Comparison of ENCODE assay signal across 8 mouse cellular contexts in genomic region chr3:96196437-96197128, GRCm38 (mm10). TPM values are rescaled to one million over a fixed set of nuclear protein-coding genes. Genes with fewer than 3 reads are reported as not detected.
DNase-seq lines count a peak whose midpoint lies in the region; ATAC-seq and TF ChIP-seq lines count a peak whose summit lies in the region.

No protein-coding gene starts in this region.

- no peaks in the 10 kb centered on the region for H3K79me2 ChIP-seq in CH12.LX (replicated peaks; ENCODE audit: control insufficient read depth, extremely low read depth, insufficient read depth, poor library complexity, severe bottlenecking)

- no peak for TF ChIP-seq EP300 in CH12.LX (IDR thresholded peaks at IDR 0.05; ENCODE audit: low read length)

- in situ Hi-C loops in CH12.LX (cut with MboI; ENCODE audit: low pct_ligation_motif_present, low pct_unique_long_range_greater_than_20kb, low sequenced_read_pairs), result no loop called here

- dilution Hi-C loops in CH12.LX (cut with MboI; ENCODE audit: extremely low pct_ligation_motif_present, extremely low pct_unique_long_range_greater_than_20kb, low sequenced_read_pairs), result no loop called here

- TF ChIP-seq RAD21 in CH12.LX (IDR thresholded peaks at IDR 0.05; ENCODE audit: low read depth, low read length), result no peak

- peak overlapping the region; percentile 79 for H3K4me3 ChIP-seq in heart, embryonic 10.5 days
- H3K4me3 ChIP-seq in CH12.LX (replicated peaks in 1 of 3; ENCODE audit: low read depth in 2 of 3, low read length in 2 of 3, poor library complexity in 1 of 3), result peak overlapping the region; percentile 51 to 66 (median 65)
- H3K4me3 ChIP-seq in forebrain, embryonic 12.5 days (replicated peaks), result peak overlapping the region; percentile 64
- H3K4me3 ChIP-seq in liver, embryonic 15.5 days (replicated peaks), result peak overlapping the region; percentile 73

- peaks cover 42% of the 10 kb centered on the region for H3K36me3 ChIP-seq in heart, embryonic 10.5 days
- H3K36me3 ChIP-seq in CH12.LX (replicated peaks in 1 of 2; ENCODE audit: control insufficient read depth in 1 of 2, insufficient read depth in 1 of 2, low read length in 1 of 2), result peaks cover 6 to 44% of the 10 kb centered on the region in 2 experiments
- H3K36me3 ChIP-seq in forebrain, embryonic 12.5 days (replicated peaks), result peaks cover 4% of the 10 kb centered on the region; the same call in 1 of the 2 replicates
- no peaks in the 10 kb centered on the region for H3K36me3 ChIP-seq in liver, embryonic 15.5 days (replicated peaks)

- H3K27ac ChIP-seq in heart, embryonic 10.5 days, result peak overlapping the region; percentile 97
- no peak overlapping the region; the same call in 1 of the 2 replicates for H3K27ac ChIP-seq in CH12.LX (ENCODE audit: insufficient read depth, low read depth)
- H3K27ac ChIP-seq in forebrain, embryonic 12.5 days, result peak overlapping the region; percentile 94
- peak overlapping the region; percentile 90 for H3K27ac ChIP-seq in liver, embryonic 15.5 days (replicated peaks)

- DNase-seq in heart, embryonic 10.5 days (ENCODE audit: low spot score), result no peak
- no peak for DNase-seq in heart, postnatal 10 days
- DNase-seq in CH12.LX (ENCODE audit: extremely low read depth), result no peak
- DNase-seq in B cell, adult 2 months, result no peak
- no peak for DNase-seq in layer of hippocampus, postnatal 10 days (ENCODE audit: low spot score in 2 of 2)
- DNase-seq in T-cell, adult 2 months (ENCODE audit: low spot score), result no peak

- WGBS in heart, embryonic 10.5 days, result 20% methylated on average over 27 of the region's 27 CpGs
- WGBS in forebrain, embryonic 12.5 days, result 20% methylated on average over 27 of the region's 27 CpGs
- WGBS in liver, embryonic 15.5 days (ENCODE audit: insufficient replicate concordance), result 16% methylated on average over 27 of the region's 27 CpGs

- peaks cover 21% of the 10 kb centered on the region for H3K4me1 ChIP-seq in heart, embryonic 10.5 days
- H3K4me1 ChIP-seq in CH12.LX (ENCODE audit: control insufficient read depth in 1 of 2, insufficient read depth in 2 of 2), result peaks cover 7 to 21% of the 10 kb centered on the region in 2 experiments
- H3K4me1 ChIP-seq in forebrain, embryonic 12.5 days, result peaks cover 14% of the 10 kb centered on the region
- peaks cover 31% of the 10 kb centered on the region for H3K4me1 ChIP-seq in liver, embryonic 15.5 days (replicated peaks)

- H3K9me3 ChIP-seq in heart, embryonic 10.5 days, result no peaks in the 10 kb centered on the region
- peaks cover 8% of the 10 kb centered on the region for H3K9me3 ChIP-seq in CH12.LX (replicated peaks; ENCODE audit: low read length)
- H3K9me3 ChIP-seq in forebrain, embryonic 12.5 days, result peaks cover 4% of the 10 kb centered on the region; the same call in 1 of the 2 replicates
- H3K9me3 ChIP-seq in liver, embryonic 15.5 days (replicated peaks), result no peaks in the 10 kb centered on the region

- H3K9ac ChIP-seq in CH12.LX (ENCODE audit: insufficient read depth, low read depth), result peak overlapping the region; percentile 70; the same call in 1 of the 2 replicates
- H3K9ac ChIP-seq in forebrain, embryonic 12.5 days, result peak overlapping the region; percentile 92
- peak overlapping the region; percentile 73 for H3K9ac ChIP-seq in liver, embryonic 15.5 days

- intact Hi-C loops in heart, postnatal 10 days (cut with DNase I), result no loop called here

- peak; percentile 51 for ATAC-seq in forebrain, embryonic 12.5 days (ENCODE audit: low FRiP score)
- no peak for ATAC-seq in liver, embryonic 15.5 days (ENCODE audit: insufficient read depth)

- no peaks in the 10 kb centered on the region for H3K27me3 ChIP-seq in heart, embryonic 10.5 days (ENCODE audit: insufficient read depth, poor library complexity, severe bottlenecking)
- H3K27me3 ChIP-seq in CH12.LX (replicated peaks), result no peaks in the 10 kb centered on the region
- peaks cover 10% of the 10 kb centered on the region for H3K27me3 ChIP-seq in forebrain, embryonic 12.5 days
- H3K27me3 ChIP-seq in liver, embryonic 15.5 days, result peaks cover 19% of the 10 kb centered on the region

- TF ChIP-seq POLR2A in CH12.LX (IDR thresholded peaks at IDR 0.05; ENCODE audit: low read depth, low read length), result no peak

- TF ChIP-seq CTCF in CH12.LX (conservative IDR thresholded peaks at IDR 0.05 in 1 of 2, IDR thresholded peaks at IDR 0.05 in 1 of 2; ENCODE audit: low read depth in 2 of 2, low read length in 2 of 2), result no peak

- H3K4me2 ChIP-seq in CH12.LX (ENCODE audit: insufficient read depth, low read depth, poor library complexity, severe bottlenecking), result peak overlapping the region; percentile 34
- peak overlapping the region; percentile 94 for H3K4me2 ChIP-seq in forebrain, embryonic 12.5 days
- H3K4me2 ChIP-seq in liver, embryonic 15.5 days, result peak overlapping the region; percentile 99

TF ChIP-seq in CH12.LX, 34 proteins besides CTCF, POLR2A, EP300 and RAD21 (continues in another document):
- TF ChIP-seq SIN3A (IDR thresholded peaks at IDR 0.05; ENCODE audit: low read length) (no peak), ZNF384 (IDR thresholded peaks at IDR 0.05; ENCODE audit: low read depth, low read length) (no peak), TCF12 (IDR thresholded peaks at IDR 0.05; ENCODE audit: low read depth, low read length) (no peak), CHD2 (IDR thresholded peaks at IDR 0.05; ENCODE audit: low read length) (no peak), KAT2A (IDR thresholded peaks at IDR 0.05; ENCODE audit: insufficient replicate concordance, low read length) (no peak), E2F4 (IDR thresholded peaks at IDR 0.05; ENCODE audit: insufficient replicate concordance, low read depth, low read length) (no peak), ETS1 (conservative IDR thresholded peaks at IDR 0.05; ENCODE audit: low read depth, low read length) (no peak), BHLHE40 (IDR thresholded peaks at IDR 0.05; ENCODE audit: low read depth, low read length) (no peak), GABPA (IDR thresholded peaks at IDR 0.05; ENCODE audit: insufficient replicate concordance, low read depth, low read length) (no peak), MAZ (IDR thresholded peaks at IDR 0.05; ENCODE audit: low read depth, low read length) (no peak), HCFC1 (IDR thresholded peaks at IDR 0.05; ENCODE audit: low read depth, low read length) (no peak), MEF2A (IDR thresholded peaks at IDR 0.05; ENCODE audit: borderline replicate concordance, low read depth, low read length) (no peak), MAFK (IDR thresholded peaks at IDR 0.05; ENCODE audit: insufficient replicate concordance, low read length) (no peak), JUND (conservative IDR thresholded peaks at IDR 0.05; ENCODE audit: low read depth, low read length) (no peak), MAX (IDR thresholded peaks at IDR 0.05; ENCODE audit: low read length) (no peak)

RNA-seq across cellular contexts. Expression of gene Sv2a, which starts 15.6 kb away (rescaled TPM):
- polyA plus RNA-seq in heart, embryonic 10.5 days (2016; fragmentation: Nextera tagmentation; extraction: Ambion mirVana), result 17.8 and 22.6 TPM in 2 replicates
- total RNA-seq in heart, postnatal 10 days (2021), result 10 to 100 TPM; 13.7 to 14.0 TPM
- total RNA-seq in CH12.LX (2012; rRNA removed) (2.6 and 4.0 TPM in 2 replicates), CH12.LX (2014; rRNA removed) (0.97 and 1.1 TPM in 2 replicates)
- polyA plus RNA-seq in CH12.LX (2012; ENCODE audit: insufficient read length, low read depth), result 6.5 and 6.7 TPM in 2 replicates
- polyA plus RNA-seq in forebrain, embryonic 12.5 days (2016; fragmentation: Nextera tagmentation; extraction: Ambion mirVana), result 22.9 and 24.3 TPM in 2 replicates
- polyA plus RNA-seq in liver, embryonic 15.5 days (2015; fragmentation: Nextera tagmentation; extraction: Ambion mirVana), result 0.23 and 0.26 TPM in 2 replicates
- 100 to 1,000 TPM; 317 to 343 TPM for total RNA-seq in layer of hippocampus, postnatal 10 days (2021)

RNA-seq across cellular contexts. Expression of gene Bola1, which starts 22.9 kb away (rescaled TPM):
- polyA plus RNA-seq in heart, embryonic 10.5 days (2016; fragmentation: Nextera tagmentation; extraction: Ambion mirVana), result 58.9 and 62.8 TPM in 2 replicates
- 10 to 100 TPM; 19.3 to 19.6 TPM for total RNA-seq in heart, postnatal 10 days (2021)
- total RNA-seq in CH12.LX (2012; rRNA removed) (48.2 and 57.0 TPM in 2 replicates), CH12.LX (2014; rRNA removed) (54.0 and 56.5 TPM in 2 replicates)
- 47.6 and 56.2 TPM in 2 replicates for polyA plus RNA-seq in CH12.LX (2012; ENCODE audit: insufficient read length, low read depth)
- polyA plus RNA-seq in forebrain, embryonic 12.5 days (2016; fragmentation: Nextera tagmentation; extraction: Ambion mirVana), result 72.2 and 77.9 TPM in 2 replicates
- polyA plus RNA-seq in liver, embryonic 15.5 days (2015; fragmentation: Nextera tagmentation; extraction: Ambion mirVana), result 32.1 and 34.6 TPM in 2 replicates
- total RNA-seq in layer of hippocampus, postnatal 10 days (2021), result 10 to 100 TPM; 20.9 to 22.8 TPM

RNA-seq across cellular contexts. Expression of gene Hist2h2ab, which starts 23.1 kb away (rescaled TPM):
- polyA plus RNA-seq in heart, embryonic 10.5 days (2016; fragmentation: Nextera tagmentation; extraction: Ambion mirVana), result 0.73 TPM in 1 of 2 replicates, not detected in the other
- total RNA-seq in heart, postnatal 10 days (2021), result 10 to 100 TPM; 10.6 to 14.9 TPM
- 27.8 and 31.4 TPM in 2 replicates for total RNA-seq in CH12.LX (2012; rRNA removed)
- total RNA-seq in CH12.LX (2014; rRNA removed), result 1.1 and 2.1 TPM in 2 replicates
- polyA plus RNA-seq in CH12.LX (2012; ENCODE audit: insufficient read length, low read depth), result not detected in 2 replicates
- 1.1 and 1.7 TPM in 2 replicates for polyA plus RNA-seq in forebrain, embryonic 12.5 days (2016; fragmentation: Nextera tagmentation; extraction: Ambion mirVana)
- polyA plus RNA-seq in liver, embryonic 15.5 days (2015; fragmentation: Nextera tagmentation; extraction: Ambion mirVana), result 0.40 and 0.58 TPM in 2 replicates
- 10 to 100 TPM; 16.7 to 16.8 TPM for total RNA-seq in layer of hippocampus, postnatal 10 days (2021)

RNA-seq across cellular contexts. Expression of gene Hist2h2ac, which starts 24.1 kb away (rescaled TPM):
- 3.4 and 8.2 TPM in 2 replicates for polyA plus RNA-seq in heart, embryonic 10.5 days (2016; fragmentation: Nextera tagmentation; extraction: Ambion mirVana)
- total RNA-seq in heart, postnatal 10 days (2021), result 100 to 1,000 TPM; 103 to 121 TPM
- total RNA-seq in CH12.LX (2012; rRNA removed), result 1,185 and 1,357 TPM in 2 replicates
- 28.1 and 53.9 TPM in 2 replicates for total RNA-seq in CH12.LX (2014; rRNA removed)
- polyA plus RNA-seq in CH12.LX (2012; ENCODE audit: insufficient read length, low read depth), result 1.5 TPM in 1 of 2 replicates, not detected in the other
- 13.8 and 14.0 TPM in 2 replicates for polyA plus RNA-seq in forebrain, embryonic 12.5 days (2016; fragmentation: Nextera tagmentation; extraction: Ambion mirVana)
- 16.1 and 18.0 TPM in 2 replicates for polyA plus RNA-seq in liver, embryonic 15.5 days (2015; fragmentation: Nextera tagmentation; extraction: Ambion mirVana)
- total RNA-seq in layer of hippocampus, postnatal 10 days (2021), result 10 to 100 TPM; 42.5 to 52.0 TPM

RNA-seq across cellular contexts. Expression of gene Hist2h2be, which starts 24.3 kb away (rescaled TPM):
- 2.8 and 3.5 TPM in 2 replicates for polyA plus RNA-seq in heart, embryonic 10.5 days (2016; fragmentation: Nextera tagmentation; extraction: Ambion mirVana)
- total RNA-seq in heart, postnatal 10 days (2021), result 1 to 10 TPM; 4.6 to 5.9 TPM
- total RNA-seq in CH12.LX (2012; rRNA removed) (3.8 and 3.9 TPM in 2 replicates), CH12.LX (2014; rRNA removed) (2.9 and 4.0 TPM in 2 replicates)
- polyA plus RNA-seq in CH12.LX (2012; ENCODE audit: insufficient read length, low read depth), result 2.3 and 2.5 TPM in 2 replicates
- polyA plus RNA-seq in forebrain, embryonic 12.5 days (2016; fragmentation: Nextera tagmentation; extraction: Ambion mirVana), result 14.9 and 15.4 TPM in 2 replicates
- polyA plus RNA-seq in liver, embryonic 15.5 days (2015; fragmentation: Nextera tagmentation; extraction: Ambion mirVana), result 6.5 and 7.7 TPM in 2 replicates
- 1 to 10 TPM; 3.9 TPM for total RNA-seq in layer of hippocampus, postnatal 10 days (2021)

Comparison
In these comparisons a context has a peak if more than half of its experiments do, and no peak if none do; other contexts are left out.
1. H3K4me2 ChIP-seq: peak in every context shown above with its lines; median percentile 99 in liver, embryonic 15.5 days; 94 in forebrain, embryonic 12.5 days; 34 in CH12.LX.